Mouse (Mus musculus) activated CD4-positive, CD25-positive, alpha-beta regulatory T cell (primary cell): ENCODE data around the gene Prlr. TPM values are rescaled to one million over a fixed set of nuclear protein-coding genes. Genes with fewer than 3 reads are reported as not detected.

Experiments
- polyA plus RNA-seq, 2 experiments: library from polyadenylated mRNA; unstranded; fragments of 100-300 nt; shearing (Covaris generic); gene quantifications; one replicate each; pipeline ENCODE4 v1.2.1; 2017

Gene Prlr
- polyA plus RNA-seq, result under 1 TPM in 1 of 2 experiments, not detected in 1; 0.68 TPM

DNA sequence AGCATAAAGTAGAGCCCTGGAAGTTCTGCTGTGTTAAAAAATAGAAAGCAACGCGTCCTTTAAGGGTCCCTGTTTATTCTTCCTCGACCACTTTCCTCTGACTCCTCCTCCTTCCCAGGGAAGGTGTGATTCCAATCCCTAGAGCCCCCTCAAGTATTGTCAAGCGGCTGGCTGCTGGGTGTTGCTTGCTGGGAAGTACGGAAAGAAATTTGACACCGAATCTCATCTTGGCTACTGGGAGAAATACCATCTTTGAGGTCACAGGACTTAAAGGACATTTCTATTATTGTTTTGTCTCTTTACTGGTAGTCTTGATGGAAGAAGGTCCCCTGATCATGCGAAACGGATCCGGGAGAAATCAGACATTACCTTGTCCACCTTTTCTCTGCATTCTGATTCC is at the start of gene Prlr:
TSS of gene Prlr (plus strand) at position 156 of the 400 bp plus-strand sequence.

DNA sequence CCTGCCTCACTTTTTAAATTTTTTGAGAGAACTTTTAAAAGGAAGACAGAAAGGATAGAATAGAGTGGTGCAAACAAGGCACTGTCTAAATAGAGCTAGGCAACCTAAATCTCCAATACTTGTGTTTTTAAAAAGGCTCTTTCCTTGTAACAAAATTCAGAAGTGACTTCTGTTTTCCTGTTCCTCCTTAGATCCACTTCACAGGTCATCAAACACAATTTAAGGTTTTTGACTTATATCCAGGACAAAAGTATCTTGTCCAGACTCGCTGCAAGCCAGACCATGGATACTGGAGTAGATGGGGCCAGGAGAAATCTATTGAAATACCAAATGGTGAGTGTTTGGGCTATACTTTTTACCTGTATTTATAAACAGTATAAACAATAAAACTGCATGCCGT is 148.0 kb downstream of the Prlr start, which contains the start of gene Gm21973:
TSS of gene Gm21973 (plus strand) at position 301 of the 400 bp plus-strand sequence.

DNA sequence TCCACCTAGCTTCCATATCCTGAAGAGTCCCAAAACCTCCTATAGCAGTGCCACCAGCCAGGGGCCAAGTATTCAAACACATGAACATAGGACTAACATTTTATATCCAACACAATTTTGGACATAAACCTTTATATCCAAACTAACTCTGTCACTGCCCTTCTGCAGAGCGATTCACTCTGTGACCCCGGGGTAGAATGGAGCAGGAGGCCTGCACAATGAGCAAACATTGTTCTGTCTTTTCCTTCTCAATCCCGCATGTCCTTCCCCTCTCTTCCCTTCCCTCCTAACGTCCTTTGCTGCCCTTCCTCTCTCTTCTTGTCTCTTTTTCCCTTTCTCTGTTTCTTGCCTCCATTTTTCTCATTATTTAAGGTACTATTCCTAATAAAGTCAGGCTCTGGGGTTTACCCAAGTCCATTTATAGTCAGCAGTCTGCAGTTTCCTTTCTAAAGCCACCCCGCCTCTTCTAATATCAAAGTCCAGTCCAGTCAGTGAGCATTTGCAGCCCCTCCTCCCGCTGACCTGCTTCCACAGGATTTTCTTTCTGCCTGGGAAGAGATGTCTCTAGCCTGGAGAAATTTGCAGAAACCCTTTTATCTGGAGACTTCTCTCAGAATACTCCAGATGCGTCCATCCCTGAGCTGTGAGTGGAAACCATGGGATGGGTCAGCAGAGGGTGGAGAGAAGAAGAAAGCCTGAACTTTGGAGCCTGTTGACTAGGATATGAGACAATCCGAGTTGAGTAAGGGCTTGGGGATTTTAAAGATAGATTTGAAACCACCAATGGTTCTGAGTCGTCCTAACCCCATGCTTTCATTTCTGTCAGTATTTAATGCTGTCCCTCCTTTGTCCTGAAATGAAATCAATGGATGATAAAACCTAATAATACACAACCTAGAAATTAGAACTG is 181.3 kb downstream of the Prlr start, which contains the start of gene Agxt2:
TSS of gene Agxt2 (plus strand) at position 494 of the 910 bp plus-strand sequence.

Other genes starting within 250 kb of the Prlr start
- not detected for gene Gm21973, start 148.1 kb downstream of the Prlr start, polyA plus RNA-seq
- not detected for gene Agxt2, start 181.3 kb downstream of the Prlr start, polyA plus RNA-seq